Mouse (Mus musculus): Measurements from ENCODE around the gene Gm20696.
A peak's percentile ranks its signal among the peaks of the same experiment; 100 is the strongest.

- TF ChIP-seq POLR2A (IDR thresholded peaks at IDR 0.05; ENCODE audit: low read depth, low read length) (no peak), CTCF (IDR thresholded peaks at IDR 0.05; ENCODE audit: extremely low read depth, insufficient read depth, insufficient read length, insufficient replicate concordance) (peak; percentile 54; the same call in 1 of the 2 replicates)
These were observed 4.0 kb upstream of the Gm20696 start for GRCm38 (mm10) chr6:99670481-99671119.
